Mouse (Mus musculus) layer of hippocampus, adult 9-11 months (tissue): ENCODE measurements around the gene Zfp574.
A peak's percentile ranks its signal among the peaks of the same experiment; 100 is the strongest.

Experiments
- DNase-seq: peaks from one replicate; pipeline ENCODE4 v3.0.0; 2022

Gene Zfp574

DNA sequence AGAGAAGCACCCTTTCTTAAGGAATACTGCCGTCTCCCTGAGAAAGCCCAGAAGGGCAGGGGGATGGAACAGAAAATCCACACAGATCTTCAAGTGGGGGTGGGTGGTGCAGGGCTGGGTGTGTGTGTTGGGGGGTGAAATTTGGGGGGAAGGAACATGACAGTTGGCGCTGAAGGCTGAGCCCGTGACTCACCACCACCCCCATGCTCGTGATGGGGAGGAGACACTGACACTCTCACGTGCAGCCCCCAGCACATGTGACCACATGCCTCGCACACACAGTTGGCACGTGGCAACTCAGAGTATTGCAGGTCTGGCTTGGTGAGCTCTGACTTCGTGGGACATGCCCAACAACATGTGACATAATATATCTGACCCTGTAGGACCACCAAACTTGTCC, 1.6 kb downstream of the Zfp574 start:
- DNase-seq: peak; percentile 76

DNA sequence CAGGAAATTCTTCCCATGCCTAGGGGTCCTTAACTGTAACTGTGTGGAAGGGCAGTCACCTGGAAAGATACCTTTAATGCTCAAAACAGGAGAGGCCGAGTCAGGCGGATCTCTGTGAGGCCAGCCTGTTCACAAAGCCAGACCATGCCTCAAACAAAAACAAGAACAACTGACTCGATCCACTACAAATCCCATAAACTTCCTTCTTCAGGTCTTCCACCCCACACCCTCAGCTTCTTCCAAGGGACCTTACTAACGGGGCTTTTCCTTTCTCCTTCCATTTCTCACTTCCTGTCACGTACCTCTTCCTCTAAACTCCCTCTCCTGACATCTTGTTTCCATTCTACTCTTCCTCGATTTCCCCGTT, 3.9 kb downstream of the Zfp574 start:
- DNase-seq: no peak

DNA sequence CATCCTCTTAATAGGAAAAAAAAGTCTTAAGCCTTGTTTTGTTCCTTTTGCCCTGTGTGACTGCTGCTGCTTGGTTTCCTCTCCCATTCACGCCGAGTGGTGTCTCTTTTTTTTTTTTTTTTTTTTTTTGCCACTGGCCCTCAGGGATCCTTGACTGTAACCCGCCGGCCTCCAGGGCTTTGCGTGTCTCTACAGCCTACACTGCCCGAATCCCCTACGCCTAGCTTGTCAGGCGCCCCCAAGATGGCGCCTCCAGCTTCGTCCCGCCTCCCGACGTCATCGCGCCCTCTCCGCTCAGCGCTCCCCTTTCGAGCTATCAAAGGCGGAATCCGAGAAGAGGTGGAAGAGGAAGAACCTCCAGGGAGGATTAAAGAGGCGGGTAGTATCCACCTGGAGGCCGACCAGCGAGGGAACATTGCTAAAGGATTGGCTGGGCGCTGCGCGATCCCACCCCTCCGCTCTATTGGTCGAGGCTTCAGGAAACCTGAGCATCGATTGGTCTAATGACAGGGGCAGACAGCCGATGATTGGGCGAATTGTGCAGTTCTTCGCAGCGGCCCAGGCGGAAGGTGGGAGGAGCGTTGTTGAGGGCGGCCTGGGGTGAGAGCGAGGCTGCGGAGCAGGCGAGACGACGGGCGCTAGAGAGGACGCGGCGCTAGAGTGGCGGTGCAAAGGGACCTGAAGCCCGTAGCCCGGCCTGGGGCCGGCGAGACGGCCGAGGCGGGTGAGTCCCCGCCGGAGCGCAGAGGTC, 4.5 kb downstream of the Zfp574 start:
- DNase-seq: peak; percentile 99

DNA sequence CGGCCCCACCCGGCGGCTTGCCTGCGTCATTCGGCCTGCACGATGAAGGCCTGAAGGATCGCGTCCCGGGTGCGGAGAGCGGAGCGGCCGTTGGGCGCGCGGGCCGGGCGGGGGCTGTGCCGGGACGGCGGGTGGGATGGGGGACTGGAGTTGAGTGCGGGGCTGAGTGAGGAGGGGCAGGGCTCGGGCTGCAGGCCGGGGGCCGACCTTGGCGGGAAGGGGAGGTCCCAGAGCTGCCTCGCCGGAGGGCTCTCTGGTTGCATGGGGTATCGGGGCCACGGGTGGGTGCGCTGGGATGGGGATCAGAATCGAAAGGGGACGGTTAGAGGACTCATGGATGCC, 5.0 kb downstream of the Zfp574 start:
- no peak for DNase-seq

DNA sequence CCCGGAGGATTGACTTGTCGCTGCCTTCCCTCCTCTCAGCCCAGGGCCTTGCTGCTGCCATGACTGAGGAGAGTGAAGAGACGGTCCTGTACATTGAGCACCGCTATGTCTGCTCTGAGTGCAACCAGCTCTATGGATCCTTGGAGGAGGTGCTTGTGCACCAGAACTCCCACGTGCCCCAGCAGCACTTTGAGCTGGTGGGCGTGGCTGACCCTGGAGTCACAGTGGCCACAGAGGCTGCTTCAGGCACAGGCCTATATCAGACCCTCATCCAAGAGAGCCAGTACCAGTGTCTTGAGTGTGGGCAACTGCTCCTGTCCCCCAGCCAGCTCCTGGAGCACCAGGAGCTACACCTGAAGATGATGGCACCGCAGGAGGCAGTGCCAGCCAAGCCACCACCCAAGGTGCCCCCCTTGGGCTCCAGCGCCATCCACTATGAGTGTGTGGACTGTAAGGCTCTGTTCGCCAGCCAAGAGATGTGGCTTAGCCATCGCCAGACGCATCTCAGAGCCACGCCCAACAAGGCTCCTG, 7.2 kb downstream of the Zfp574 start:
- DNase-seq: no peak

DNA sequence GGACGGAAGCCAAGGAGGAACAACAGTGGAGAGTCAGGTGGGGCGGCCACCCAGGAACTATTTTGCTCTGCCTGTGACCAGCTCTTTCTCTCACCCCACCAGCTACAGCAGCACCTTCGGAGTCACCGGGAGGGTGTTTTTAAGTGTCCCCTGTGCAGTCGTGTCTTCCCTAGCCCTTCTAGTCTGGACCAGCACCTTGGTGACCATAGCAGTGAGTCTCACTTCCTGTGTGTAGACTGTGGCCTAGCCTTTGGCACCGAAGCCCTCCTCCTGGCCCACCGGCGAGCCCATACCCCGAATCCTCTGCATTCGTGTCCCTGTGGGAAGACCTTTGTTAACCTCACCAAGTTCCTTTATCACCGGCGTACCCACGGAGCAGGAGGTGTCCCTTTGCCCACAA, 8.1 kb downstream of the Zfp574 start:
- no peak for DNase-seq

DNA sequence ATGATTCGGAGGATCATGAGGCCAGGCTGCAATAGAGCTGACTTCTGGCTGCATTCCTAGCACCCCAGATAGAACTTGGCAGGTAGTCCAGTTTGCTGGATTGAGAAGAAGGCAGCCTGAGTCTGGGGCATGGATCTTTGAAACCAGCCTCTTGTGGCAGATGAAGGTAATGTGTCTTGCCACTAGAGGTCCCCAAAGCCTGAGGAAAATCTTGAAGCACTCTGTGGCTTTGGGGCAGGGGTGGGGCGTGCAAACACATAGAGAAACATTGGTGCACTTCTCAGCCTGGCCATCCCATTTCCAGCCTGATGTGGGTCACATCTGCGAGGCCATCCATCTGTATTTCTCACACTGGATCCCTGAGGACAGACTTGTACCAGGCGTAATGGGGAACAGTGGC, 10.1 kb downstream of the Zfp574 start:
- DNase-seq: no peak

DNA sequence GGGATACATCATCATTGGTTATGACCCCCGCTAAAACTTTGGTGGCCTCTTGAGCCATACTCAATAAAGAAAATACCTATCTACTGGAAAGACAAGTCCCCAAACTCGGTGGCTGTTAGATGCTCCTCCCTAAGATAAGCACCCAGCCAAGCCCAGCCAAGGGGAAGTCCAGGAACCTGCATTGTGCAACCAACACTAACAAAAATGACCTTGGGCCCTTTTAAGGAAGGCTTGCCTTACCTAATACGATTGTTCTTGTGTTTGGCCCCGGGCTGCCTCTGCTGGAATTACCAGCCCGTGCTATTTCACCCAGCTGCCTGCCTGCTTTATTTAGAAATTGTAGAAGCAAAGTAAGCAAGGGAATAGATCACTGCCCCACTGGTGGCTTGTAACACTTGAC, 12.3 kb downstream of the Zfp574 start:
- no peak for DNase-seq

DNA sequence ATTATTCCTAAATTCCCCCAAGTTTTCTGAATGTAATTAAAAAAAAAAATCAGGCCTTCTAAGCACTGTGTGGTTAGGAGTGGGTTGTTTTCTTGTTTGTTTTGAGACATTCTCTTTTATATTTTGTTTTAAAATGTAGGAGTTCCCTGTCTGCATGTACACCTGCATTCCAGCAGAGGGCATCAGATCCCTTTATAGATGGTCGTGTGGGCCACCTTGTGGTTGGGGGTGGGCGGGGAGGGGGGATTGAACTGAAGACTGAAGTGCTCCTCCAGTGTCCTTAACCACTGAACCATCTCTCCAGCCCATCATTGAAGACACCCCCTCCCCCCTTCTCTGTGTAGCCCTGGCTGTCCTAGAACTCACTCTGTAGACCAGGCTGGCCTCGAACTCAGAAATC, 14.3 kb downstream of the Zfp574 start:
- no peak for DNase-seq

DNA sequence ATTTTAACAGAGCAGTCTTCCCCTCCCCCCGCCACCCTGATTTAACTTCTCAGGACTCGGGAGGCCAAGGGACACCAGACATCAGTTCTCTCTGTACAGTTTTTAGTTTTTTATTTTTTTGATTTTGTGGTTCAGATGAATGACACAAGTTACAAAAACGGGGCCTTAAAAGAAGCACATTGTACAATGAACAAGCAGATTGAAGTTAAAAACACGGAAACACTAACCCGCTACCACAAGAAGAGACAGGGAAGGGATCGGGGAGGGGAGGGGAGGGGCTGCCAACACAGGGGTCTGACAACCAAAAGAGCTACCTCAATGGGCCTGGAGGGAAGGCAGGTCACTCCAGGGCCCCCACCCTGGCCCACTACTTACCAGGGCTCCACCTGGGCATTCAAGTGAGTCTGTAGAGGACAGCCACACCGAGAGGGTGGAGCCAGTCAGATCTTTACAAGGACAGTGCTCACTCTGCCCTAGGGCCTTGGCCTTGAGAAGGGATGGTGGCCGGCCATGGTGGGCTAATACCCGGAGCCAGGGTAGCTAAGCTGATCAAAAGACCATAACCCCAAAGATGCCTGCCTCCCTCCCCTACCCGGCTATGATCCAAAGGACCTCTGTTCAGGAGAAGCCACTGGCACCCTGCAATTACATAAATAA, 15.0 kb downstream of the Zfp574 start:
- no peak for DNase-seq

DNA sequence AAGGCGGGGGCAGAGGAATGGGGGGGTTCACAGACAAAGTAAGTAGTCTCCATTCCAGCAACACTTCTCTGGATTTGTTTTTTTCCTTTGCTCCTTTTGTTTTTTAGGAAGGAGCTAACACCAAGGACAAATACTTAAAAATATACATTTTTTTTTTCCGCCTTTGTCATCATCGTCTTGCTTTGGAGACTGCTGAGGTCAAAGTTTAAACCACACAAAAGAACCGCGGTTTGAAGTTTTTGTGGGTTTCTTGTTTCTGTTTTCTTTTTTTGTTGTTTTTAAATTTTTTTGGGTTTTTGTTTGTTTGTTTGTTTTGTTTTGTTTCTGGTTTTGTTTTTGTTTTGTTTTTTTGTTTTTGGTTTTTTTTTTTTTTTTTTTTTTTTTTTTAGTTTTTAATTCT, 15.6 kb downstream of the Zfp574 start:
- DNase-seq: no peak

DNA sequence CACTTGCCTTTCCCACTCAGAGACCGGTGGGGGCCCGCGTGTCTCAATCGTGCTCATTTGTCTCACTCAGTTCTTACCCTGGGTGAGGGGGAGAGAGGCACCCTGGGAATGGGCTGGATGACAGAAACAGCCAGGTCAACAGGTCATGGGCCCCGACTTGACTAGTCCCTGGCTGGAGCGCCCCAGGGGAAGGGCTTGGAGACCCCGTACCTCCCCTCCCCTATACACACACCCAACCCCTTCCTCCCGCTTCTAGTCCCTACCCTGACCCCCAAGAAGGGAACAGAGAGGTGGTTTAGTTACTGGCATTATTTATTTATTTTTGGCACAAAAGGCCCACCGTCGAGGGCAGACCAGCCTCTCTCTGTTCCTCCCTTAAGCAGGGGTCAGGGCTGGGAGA, 16.2 kb downstream of the Zfp574 start:
- no peak for DNase-seq

DNA sequence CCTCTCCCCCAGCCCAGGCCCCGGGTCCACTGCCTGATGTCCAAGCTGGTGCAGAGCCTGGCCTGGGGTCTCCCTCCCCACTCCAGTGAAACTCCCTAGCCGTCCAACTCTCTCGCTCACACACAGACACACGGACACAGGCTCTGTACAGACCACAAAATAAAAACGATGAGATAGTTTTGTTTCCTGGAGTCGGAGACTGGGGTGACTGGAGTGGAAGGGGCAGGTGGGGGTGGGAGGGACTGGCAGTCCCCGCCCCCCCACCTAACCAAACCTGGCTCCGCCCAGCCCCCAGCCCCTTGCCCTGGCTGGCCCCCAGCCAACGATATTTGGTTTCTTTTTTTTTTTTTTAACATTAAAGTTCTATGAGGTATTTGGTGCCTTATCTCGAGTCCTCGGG, 16.6 kb downstream of the Zfp574 start:
- no peak for DNase-seq

DNA sequence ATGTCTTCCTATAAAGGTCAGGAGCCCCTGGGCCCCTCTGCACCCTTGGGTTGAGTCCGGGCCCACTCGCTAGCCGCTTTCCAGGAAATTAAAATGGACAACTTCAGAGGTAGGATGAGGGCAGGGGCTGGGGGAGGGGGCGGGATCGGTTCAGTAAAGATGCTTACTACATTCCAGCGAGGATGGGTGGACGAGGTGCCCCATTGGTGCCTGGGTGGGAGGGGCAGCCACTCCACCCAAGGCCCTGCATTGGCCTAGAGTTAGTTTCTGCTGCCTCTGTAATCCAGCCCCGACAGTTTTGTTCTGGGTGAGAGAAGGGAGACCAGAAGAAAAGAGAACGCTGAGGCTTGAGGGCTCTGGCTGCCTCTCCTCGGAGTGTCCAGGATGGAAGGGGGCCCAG, 17.5 kb downstream of the Zfp574 start:
- no peak for DNase-seq

DNA sequence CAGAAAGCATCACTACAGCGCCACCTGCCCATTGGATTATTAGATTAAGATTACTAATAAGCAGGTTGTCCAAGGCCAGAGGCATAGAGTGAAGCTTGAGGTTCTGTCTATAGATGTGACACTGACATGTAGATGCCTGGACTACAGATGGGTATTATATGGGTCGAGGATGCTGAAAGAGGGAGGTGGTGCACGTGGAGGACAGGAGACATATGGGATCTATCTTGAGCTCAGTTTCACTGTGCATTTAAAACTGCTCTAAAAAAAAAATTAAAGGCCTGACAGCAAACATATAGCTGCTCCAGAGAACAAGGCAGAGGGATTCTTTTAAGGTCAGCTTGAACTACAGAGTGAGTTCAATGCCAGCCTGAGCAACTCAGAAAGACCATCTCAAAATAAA, 25.8 kb downstream of the Zfp574 start:
- DNase-seq: no peak

DNA sequence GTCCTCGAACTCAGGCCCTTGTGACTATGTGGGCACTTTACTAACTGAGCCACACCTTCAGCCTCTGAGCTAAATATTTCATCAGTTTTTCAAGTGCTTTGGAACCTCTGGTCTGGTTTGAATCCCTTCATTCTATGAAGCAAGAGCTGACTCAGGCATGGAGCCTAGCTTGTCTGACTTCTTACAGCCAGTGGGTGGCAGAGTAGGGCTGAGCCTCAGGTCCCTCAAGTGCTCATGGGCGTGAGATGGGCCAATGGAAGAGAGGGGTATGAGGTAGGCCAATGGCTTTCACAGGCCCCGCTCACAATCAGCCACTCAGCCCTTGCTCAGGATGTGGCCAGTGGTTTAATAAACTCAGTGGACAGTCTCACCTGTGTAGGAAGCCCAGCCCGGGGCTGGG, 27.2 kb downstream of the Zfp574 start:
- DNase-seq: no peak

DNA sequence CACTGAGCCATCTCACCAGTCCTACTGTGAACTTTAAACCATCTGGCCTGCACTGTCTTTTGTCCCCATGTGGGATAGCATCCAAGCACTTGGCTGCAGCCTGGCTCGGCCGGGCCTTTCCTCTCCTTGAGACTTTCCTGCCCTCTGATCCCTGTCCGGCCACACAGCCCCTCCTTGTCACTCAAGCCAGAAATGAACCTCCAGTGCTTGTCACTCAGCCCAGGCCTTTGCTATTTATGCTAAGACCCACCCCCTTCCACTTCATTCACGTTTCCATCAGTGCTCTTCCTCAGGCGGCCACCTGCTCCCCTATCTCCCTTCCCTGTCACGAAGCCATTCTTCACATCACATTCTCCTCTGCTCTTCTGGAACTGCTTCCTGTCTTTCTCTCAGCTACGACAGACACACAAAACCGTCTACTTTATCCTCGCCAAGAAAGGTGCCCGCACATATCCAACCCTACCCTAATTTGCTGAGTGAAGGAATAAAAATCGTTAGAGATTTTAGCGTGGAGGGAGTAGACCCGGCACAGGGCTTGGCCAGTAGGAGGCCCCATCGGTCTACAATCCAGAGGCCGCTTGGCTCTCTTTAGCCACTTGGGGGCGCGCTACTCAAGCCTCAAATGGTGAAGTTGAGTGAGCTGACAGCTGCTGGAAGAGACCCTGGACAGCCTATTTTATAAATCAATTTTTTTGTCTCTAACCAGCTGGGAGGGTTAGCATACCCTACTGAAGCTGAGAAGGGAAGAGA, 33.2 kb downstream of the Zfp574 start:
- DNase-seq: peak; percentile 75

DNA sequence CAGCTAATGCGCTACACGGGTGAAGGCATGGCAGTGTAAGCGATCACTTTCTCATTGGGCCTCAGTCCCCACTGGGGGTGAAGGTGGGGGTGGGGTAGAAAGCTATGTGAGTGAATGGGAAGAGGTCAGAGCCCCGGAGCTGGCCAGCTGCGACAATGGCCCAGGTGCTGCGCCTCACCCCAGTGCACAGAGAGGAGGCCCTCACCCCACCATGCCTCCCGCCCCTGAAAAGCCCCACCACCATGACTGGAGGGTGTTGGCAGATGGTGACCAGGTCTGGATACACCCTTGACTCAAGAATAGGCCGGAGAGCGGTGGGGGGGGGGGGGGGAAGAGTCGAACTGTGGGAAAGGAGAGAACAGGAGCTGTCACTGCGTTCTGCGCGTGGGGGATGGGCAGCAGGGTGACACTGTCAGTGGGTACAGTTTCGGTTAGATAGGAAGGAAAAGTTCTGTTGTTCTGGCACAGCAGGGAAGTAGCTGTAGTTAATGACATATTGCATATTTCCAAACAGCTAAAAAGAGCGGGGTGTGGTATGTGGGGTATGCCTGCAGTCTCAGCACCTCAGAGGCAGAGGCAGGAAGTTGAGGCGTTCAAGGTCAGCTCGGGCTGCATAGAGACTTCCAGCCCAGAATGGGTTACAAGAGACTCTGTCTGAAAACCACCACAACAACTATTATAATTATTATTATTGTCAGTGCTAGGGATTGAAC, 34.6 kb downstream of the Zfp574 start:
- no peak for DNase-seq

DNA sequence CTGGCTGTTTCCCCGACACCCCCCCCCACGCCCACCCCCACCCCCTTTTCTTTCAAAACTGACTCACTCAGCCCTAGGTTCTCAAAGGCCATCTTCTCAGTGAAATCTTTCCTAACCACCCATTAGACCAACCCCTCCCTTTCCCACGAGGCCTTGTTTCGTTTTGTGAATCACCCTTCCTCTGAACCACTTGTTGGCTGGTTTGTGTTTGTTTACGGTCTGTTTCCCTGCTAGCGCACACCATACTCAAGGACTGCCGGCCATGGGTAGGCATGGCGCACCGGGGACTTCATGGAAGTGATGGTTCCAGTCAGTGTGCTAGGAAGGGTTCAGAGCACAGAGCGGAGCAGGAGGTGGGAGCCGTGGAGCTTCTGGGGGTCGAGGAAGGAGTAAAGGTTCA, 37.0 kb downstream of the Zfp574 start:
- DNase-seq: no peak

DNA sequence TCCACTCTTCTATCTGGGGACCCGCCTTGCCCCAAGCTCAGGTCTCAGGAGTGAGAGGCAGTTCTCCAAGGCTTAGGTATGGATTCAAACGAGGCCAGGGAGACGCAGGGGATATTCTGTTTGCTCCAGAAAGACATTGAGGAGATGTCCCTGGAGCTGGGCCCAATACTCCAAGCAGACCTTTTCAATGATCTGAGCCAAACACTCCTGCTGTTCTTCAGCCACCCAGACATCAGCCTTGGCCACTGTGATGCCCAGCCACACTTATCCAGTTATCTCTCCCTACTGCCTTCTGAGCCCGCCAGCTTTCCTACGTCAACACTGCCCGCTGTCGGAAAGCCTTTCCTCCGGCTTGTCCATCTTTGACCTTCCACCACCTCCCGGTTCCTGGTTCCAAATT, 38.0 kb downstream of the Zfp574 start:
- DNase-seq: no peak

DNA sequence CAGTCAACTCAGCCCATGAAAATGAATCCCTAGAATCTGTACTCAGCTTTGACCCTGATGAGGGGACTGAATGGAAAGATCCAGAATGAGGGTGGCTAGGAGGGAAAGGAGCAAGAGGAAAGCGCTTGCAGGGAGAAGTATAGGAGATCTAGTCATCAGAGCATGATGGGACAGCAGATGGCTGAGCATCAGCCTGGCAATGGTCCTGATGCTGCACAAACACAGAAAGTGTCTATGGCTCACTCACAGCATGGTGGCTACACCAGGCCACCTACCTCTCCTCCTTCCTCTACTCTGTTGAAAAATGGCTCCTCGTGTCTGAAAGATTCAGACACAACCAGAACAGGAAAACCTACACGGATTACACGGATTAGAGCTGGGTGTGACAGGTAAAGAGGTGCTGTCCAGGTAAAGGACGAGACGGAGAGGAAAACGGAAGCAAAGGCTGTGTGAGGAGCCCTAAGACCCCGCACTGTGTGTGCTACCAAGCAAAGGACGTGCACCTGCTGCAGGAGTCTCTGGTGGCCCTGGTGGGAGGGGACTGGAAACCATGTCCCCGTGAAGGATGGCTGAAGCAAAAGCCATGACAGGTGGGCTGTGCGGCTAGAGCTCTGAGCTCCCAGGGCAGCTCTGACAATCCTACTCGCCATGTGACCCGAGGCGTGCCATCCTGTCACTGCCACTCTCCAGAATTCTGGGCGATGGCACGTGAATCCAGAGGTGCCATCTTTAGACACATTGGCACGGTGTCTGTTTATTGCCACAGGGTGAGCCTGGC, 40.0 kb downstream of the Zfp574 start:
- DNase-seq: peak; percentile 73

DNA sequence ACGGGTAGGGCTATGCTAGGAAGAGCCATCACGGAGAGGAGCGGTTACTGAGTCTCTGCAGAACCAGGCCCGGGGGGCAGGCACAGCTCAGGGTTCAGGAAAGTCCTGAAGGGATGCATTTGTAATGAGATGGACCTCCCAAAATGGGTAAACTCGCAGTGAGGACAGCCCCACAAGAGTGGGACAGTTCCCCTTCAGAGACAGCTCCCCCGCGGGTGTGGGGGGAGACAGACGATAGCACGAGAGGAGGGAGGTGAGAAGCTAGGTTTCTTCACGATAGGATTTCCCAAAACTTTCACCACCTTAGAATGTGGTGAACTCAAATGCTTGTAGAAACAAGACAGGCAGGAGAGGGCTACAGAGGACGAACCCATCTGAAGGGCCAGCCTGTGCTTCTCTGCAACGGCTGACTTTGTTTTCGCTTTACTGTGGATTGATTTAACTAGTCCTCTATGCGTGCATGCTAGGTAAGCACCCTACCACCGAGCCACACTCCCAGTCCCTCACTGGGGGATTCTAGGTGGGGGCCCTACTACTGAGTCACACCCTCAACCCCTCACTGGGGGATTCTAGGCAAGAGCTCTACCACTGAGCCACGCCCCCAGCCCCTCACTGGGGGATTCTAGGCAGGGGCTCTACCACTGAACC, 40.7 kb downstream of the Zfp574 start:
- DNase-seq: no peak
